Mouse (Mus musculus): ENCODE data around the gene S1pr5. TPM values are rescaled to one million over a fixed set of nuclear protein-coding genes. Genes with fewer than 3 reads are reported as not detected.
"Not testable (repeated sequence)": the region's sequence is repeated elsewhere in the genome, so short reads cannot be mapped to it uniquely, and the experiment has no call there.

The S1pr5 gene
- polyA plus RNA-seq, 1 experiment: 0.08 TPM

DNA sequence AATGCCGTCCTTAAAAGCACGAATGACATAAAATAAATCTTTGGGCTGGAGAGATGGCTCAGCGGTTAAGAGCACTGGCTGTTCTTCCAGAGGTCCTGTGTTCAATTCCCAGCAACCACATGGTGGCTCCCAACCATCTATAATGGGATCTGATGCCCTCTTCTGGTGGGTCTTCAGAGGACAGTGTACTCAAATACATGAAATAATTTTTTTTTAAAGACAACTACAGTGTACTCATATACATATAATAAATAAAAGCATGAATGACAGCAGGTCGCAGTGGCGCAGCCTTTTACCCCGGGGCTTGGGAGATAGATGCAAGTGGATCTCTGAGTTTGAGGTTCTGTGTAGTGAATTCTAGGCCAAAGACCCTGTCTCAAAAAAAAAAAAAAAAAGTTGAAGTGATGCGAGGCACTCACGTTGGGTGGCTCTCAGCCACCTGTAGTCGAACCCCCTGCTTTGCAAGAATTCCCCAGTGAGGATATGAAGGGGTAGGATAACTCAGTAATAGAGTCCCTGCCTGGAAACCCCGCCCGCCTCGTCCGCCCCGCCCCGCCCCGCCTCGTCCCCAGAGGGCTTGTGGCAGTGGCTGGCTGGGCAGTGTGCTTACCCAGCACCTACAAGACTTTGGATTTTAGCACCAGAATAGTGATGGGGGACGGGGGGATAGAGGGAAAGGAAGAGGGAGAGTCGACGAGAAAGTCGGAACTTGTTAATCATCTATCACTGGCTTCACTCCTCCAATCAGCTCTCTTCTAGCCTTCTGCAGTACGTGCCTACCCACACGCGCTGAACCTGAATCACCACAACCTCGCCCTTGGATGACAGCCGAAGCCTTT is 23.4 kb downstream of the S1pr5 start:
- Histone ChIP-seq H3K27ac (ENCODE audit: insufficient read depth, low read depth, low read length) (peak overlapping the region; percentile 19), H3K4me3 (ENCODE audit: low read depth, low read length) (peak overlapping the region; percentile 63), H3K27me3 (ENCODE audit: control insufficient read depth, insufficient read depth, low read length) (no peaks in the 10 kb centered on the region), H3K4me1 (ENCODE audit: control insufficient read depth, insufficient read depth, insufficient read length, low read length) (peaks cover 14% of the 10 kb centered on the region), H3K36me3 (ENCODE audit: control insufficient read depth, insufficient read depth, low read length) (peaks cover 6% of the 10 kb centered on the region)
- TF ChIP-seq CTCF (IDR thresholded peaks at IDR 0.05; ENCODE audit: extremely low read depth, insufficient read length, insufficient replicate concordance, low read depth, low read length) (peak; percentile 27; the same call in 1 of the 2 replicates), POLR2A (IDR thresholded peaks at IDR 0.05; ENCODE audit: low read depth, low read length) (no peak)
- 18% methylated on average over 26 of the region's 26 CpGs for WGBS

DNA sequence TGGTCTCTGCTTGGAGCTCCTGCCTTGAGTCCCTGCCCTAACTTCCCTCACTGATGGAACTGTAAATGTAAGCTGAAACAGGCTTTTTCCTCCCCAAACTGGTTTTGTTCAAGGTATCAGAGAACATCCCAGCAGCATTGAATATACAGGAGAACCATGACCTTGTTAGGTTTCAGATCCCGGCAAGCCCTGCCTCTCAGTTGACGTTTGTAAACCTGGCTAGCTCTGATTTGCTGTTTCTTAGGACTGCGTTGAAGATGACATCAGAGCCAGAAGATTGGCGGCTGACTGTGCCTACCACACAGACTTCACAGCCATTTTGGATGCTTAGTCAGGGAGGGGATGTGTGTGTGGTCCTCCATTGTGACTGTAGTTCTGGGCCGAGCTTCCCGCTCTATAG is 24.3 kb downstream of the S1pr5 start:
- 94% methylated on average over 6 of the region's 6 CpGs for WGBS
- H3K36me3 ChIP-seq (ENCODE audit: control insufficient read depth, insufficient read depth, low read length): no peaks in the 10 kb centered on the region
- no peak for TF ChIP-seq POLR2A (IDR thresholded peaks at IDR 0.05; ENCODE audit: low read depth, low read length)
- H3K4me3 ChIP-seq (ENCODE audit: low read depth, low read length): no peak overlapping the region
- no peak overlapping the region for H3K27ac ChIP-seq (ENCODE audit: insufficient read depth, low read depth, low read length)
- peaks cover 14% of the 10 kb centered on the region for H3K4me1 ChIP-seq (ENCODE audit: control insufficient read depth, insufficient read depth, insufficient read length, low read length)
- H3K27me3 ChIP-seq (ENCODE audit: control insufficient read depth, insufficient read depth, low read length): no peaks in the 10 kb centered on the region

DNA sequence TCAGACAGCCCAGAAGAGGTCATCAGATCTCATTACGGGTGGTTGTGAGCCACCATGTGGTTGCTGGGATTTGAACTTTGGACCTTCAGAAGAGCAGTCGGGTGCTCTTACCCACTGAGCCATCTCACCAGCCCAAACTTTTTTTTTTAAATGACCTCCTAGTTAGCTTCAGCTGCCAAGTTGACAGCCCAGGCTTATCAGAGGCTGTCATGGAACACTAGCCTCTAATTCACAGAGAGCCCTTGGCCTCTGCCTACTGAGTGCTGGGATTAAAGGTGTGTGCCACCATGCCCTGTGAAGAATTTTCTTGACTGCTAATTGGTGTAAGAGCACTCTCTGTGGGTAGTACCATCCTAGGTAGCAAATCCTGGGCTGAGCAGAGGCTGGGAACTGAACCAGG is 24.8 kb downstream of the S1pr5 start:
- not testable (repeated sequence) for H3K4me3 ChIP-seq (ENCODE audit: low read depth, low read length); H3K27ac ChIP-seq (ENCODE audit: insufficient read depth, low read depth, low read length); H3K36me3 ChIP-seq (ENCODE audit: control insufficient read depth, insufficient read depth, low read length); H3K27me3 ChIP-seq (ENCODE audit: control insufficient read depth, insufficient read depth, low read length)
- H3K4me1 ChIP-seq (ENCODE audit: control insufficient read depth, insufficient read depth, insufficient read length, low read length): peaks cover 14% of the 10 kb centered on the region
- WGBS: 37% methylated on average over 2 of the region's 2 CpGs

DNA sequence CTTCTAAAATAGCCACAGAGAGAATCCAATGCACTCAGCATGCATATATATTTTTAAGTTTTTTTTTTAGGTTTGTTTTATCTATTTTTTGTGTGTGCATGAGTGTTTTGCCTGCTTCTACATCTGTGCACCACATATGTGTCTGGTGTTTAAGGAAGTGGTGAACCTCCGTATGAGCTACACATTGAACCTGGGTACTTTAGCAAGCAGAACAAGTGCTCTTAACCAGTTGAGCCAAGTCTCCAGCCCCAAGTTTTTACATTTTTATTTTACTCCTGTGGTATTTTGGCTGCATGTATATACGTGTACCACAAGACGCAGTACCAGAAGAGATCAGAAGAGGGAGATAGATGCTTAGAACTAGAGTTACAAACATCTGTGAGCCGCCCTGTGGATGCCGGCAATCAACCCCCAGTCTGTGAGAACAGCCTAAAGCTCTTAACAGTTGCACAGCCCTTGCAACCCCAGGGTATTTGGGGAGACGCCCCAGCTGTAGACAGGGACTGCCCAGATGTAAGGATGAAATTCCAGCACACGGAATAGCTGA is 26.8 kb downstream of the S1pr5 start:
- WGBS: 6% methylated on average over 7 of the region's 7 CpGs
- TF ChIP-seq POLR2A (IDR thresholded peaks at IDR 0.05; ENCODE audit: low read depth, low read length) (no peak), CTCF (IDR thresholded peaks at IDR 0.05; ENCODE audit: extremely low read depth, insufficient read length, insufficient replicate concordance, low read depth, low read length) (peak; percentile 61; the same call in 1 of the 2 replicates)
- H3K4me3 ChIP-seq (ENCODE audit: low read depth, low read length): no peak overlapping the region
- no peaks in the 10 kb centered on the region for H3K27me3 ChIP-seq (ENCODE audit: control insufficient read depth, insufficient read depth, low read length)
- H3K27ac ChIP-seq (ENCODE audit: insufficient read depth, low read depth, low read length): 0 out of 2 replicates have a peak overlapping the region, but pooled peaks have one; percentile 90
- H3K36me3 ChIP-seq (ENCODE audit: control insufficient read depth, insufficient read depth, low read length): no peaks in the 10 kb centered on the region
- peaks cover 6% of the 10 kb centered on the region; the same call in 1 of the 2 replicates for H3K4me1 ChIP-seq (ENCODE audit: control insufficient read depth, insufficient read depth, insufficient read length, low read length)

DNA sequence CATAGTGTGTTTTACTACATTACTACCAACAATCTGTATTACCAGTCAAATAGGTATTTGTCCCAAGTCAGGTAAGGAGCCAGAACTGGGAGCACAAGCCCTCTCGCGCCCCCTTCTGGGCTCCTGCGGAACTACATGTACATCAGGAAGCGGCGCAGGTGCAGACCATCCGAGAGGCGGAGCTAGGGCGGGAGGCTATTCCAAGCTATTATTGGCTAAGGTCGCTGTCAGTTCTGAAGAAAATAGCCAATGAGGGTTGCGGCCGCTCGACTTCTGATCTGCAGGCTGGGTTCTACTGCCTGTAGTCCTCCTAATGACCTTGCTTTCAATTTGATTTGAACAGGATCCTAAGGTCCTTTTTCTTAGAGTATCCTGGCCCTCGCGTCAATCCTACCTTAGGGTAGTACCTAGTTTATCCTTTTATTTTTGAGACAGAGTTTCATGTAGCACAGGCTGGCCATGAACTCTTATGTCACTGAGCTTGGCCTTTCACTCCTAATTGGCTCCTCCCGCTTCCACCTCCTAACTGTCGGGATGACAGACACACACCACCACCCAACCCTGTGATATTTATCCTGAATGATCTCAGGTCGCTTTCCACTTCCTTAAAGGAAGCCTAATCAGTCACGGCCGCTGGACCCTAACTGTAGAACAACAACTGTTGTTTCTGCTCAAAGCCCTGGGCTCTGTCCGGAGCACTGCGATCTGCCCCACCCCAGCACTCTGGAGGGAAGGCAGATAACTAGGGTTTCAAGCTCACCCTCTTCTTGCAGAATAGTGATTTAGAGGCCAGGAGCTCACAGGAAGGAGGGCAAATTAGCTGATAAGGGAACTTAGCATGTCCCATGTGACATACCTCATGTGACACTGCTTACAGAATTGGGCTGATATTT is 27.5 kb downstream of the S1pr5 start:
- peak; percentile 98 for TF ChIP-seq CTCF (IDR thresholded peaks at IDR 0.05; ENCODE audit: extremely low read depth, insufficient read length, insufficient replicate concordance, low read depth, low read length)
- TF ChIP-seq POLR2A (IDR thresholded peaks at IDR 0.05; ENCODE audit: low read depth, low read length): no peak
- H3K36me3 ChIP-seq (ENCODE audit: control insufficient read depth, insufficient read depth, low read length): no peaks in the 10 kb centered on the region
- peaks cover 6% of the 10 kb centered on the region; the same call in 1 of the 2 replicates for H3K4me1 ChIP-seq (ENCODE audit: control insufficient read depth, insufficient read depth, insufficient read length, low read length)
- peak overlapping the region; percentile 46 for H3K4me3 ChIP-seq (ENCODE audit: low read depth, low read length)
- peak overlapping the region; percentile 90 for H3K27ac ChIP-seq (ENCODE audit: insufficient read depth, low read depth, low read length)
- WGBS: 2% methylated on average over 21 of the region's 21 CpGs
- no peaks in the 10 kb centered on the region for H3K27me3 ChIP-seq (ENCODE audit: control insufficient read depth, insufficient read depth, low read length)

DNA sequence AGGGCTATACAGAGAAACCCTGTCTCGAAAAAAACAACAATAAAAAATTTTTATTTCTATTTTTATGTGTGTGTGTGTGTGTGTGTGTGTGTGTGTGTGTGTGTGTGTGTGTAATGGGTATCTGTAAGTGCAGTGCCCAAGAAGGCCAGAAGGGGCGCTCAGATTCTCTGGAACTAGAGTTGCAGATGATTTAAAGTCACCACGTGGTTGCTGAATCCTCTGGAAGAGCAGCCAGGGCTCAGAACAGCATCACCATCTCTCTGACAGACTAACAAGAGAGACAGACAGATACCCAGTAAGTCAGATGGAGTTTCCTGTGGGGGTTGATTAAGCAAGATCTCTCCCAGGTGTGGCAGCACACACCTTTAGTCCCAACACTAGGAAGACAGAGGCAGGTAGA is 28.4 kb downstream of the S1pr5 start:
- Histone ChIP-seq H3K27me3 (ENCODE audit: control insufficient read depth, insufficient read depth, low read length) (no peaks in the 10 kb centered on the region), H3K4me1 (ENCODE audit: control insufficient read depth, insufficient read depth, insufficient read length, low read length) (0 out of 2 replicates have a peak, but pooled peaks cover 3% of the 10 kb centered on the region), H3K36me3 (ENCODE audit: control insufficient read depth, insufficient read depth, low read length) (no peaks in the 10 kb centered on the region), H3K4me3 (ENCODE audit: low read depth, low read length) (no peak overlapping the region), H3K27ac (ENCODE audit: insufficient read depth, low read depth, low read length) (no peak overlapping the region)
- TF ChIP-seq CTCF (IDR thresholded peaks at IDR 0.05; ENCODE audit: extremely low read depth, insufficient read length, insufficient replicate concordance, low read depth, low read length) (no peak), POLR2A (IDR thresholded peaks at IDR 0.05; ENCODE audit: low read depth, low read length) (no peak)
- WGBS: 55% methylated on average over 3 of the region's 3 CpGs

Measured in small intestine, adult 2 months (tissue).